Mouse (Mus musculus): ENCODE data around the gene Gm10100.

DNA sequence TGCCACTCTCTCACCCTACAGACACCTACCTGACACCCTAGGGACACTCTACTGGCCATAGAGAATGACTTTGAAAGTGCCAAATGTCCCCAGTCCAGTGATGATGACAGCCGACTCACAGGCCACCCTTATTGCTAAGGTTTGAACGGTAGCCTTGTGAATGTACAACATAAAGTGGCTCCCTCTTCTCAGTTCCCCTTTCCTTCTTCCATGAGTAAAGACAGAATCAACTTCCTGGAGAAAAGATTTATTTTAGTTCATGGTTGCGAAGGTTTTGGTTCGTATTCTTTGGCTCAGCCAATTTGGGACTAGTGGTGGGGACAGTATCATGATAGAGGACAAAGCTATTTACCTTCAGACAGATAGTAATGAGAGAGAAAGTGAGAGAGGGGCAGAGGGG is 12.6 kb downstream of the Gm10100 start:
- TF ChIP-seq GATA1 (IDR thresholded peaks at IDR 0.05; ENCODE audit: borderline replicate concordance, low read length) (no peak), FLI1 (IDR thresholded peaks at IDR 0.05; ENCODE audit: low read length) (no peak)

Data from megakaryocyte, embryonic 14.5 days (primary cell).